Mouse (Mus musculus) WW6 (cell line): Measurements from ENCODE around the gene Pde1b.

Experiments
- DNase-seq: peaks from one replicate; pipeline ENCODE4 v3.0.0-alpha.2; 2013; ENCODE audit warnings: low read depth, low spot score

Gene Pde1b

DNA sequence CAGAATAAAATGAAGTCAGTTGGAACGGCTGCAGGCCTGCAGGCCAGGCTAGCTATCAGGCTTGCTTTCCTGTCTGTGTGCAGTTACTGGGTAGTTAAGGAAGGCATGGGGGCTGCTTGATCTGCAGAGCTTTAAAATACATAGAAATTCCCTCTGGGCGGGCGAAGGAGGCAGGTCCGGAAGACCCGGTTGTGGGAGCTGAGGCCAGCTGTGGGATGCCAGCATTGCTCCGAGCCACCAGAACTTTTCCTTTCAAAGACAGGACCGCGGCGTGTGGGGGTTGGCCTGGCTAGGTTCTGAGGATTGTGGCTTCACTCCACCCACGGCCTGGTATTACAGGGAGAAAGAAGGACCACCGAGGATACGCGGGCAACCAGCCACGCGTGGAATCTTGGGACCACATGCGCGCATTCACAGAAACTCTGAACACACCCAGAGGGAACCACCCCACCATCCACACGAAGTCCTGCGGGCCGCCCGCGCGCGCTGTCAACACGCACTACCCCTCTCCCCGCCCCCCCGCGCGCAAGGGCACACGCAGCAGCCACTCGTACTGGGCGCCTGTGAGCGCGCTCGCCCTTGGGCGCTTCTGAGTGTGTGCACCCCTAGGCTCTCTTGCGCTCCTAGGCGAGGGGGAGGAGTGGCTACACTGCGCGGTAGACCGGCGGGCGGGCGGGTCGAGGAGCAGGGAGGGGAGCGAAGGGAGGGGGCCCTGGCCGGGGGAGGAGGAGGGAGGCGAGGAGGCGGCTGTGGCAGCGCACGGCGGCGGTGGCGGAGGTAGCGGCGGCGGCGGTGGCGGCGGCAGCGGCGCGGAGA is at the start of gene Pde1b:
TSS of gene Pde1b (plus strand) at position 600 of the 816 bp plus-strand sequence.
- no peak for DNase-seq

DNA sequence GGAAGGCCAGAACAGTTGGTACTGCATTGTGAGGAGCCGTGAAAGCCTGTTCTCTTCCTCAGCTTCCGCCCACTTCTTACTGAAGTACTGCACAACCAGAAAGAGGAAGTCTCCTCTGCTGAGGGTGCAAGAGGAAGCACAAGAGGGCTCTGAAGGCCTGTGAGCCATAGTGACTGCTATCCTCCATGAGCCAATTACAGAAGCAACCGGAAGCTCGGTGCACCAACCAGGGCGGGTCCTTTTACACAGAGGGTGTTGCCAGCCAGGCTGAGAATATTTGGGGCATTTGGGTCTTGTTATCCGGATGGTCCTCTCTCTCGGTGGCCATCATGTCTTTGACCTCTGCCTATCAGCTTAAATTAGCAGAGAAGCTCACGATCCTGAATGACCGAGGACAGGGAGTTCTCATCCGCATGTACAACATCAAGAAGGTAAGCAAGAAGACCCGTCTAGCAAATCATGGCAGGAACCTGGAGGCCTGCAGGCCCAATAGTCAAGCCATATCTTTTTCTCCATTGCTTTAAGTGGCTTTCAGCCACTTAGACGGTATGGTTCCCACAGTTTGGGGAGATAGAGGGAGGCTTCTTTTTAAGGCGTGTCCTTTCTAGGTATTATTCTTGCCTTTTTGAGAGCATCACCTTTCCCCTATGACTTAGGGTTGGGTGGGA is 49.1 kb upstream of the Pde1b start, which contains the start of gene Nckap1l:
TSS of gene Nckap1l (plus strand) at position 244 of the 668 bp plus-strand sequence.
- no peak for DNase-seq

DNA sequence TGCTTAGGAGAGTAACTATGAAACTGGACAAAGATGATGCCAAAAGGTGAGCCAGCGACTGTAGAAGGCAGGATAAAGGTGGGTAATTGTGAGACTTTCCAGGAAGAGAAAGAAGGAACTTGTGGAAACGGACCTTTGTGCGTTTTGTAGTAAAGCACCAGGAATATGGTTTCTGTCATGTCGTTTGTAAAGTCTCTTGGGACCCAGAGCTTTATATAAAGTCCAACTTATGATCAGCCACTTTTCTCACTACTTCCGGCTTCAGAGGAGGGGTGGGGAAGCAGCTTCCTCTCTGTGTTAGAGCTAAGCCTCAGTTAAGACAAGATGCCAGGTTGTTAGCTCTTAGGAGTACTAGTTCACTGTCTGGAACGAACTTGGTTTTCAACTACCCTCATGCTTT is 48.4 kb upstream of the Pde1b start:
- DNase-seq = no peak

DNA sequence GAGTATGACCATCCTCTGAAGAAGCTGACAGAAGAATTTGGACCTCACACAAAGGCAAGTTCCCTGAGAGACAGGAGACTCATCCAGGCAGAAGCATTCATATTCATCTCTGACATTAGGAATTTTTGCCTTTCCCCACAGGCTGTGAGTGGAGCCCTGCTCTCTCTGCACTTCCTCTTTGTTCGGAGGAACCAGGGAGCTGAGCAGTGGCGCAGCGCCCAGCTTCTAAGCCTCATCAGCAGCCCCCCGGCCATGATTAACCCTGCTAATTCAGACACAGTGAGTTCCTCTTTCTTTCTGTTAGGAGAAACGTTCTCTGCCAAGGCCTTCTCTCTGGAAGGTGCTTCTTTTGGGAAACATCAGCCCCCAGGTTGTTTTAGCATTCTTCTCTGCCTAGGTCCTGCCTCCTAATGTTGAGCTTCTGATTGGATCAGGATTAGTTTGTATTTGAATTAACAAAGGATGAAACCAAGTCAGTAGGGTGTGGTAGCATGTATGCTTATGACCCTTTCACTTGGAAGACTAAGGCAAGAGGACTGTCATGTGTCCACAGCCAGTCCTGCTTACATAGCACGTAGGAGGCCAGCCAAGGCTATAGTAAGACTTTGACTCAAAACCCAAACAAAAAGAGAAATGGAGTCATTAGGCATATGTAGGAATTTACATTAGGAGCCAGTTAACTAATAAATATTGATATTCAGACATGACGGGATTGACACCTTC is 40.1 kb upstream of the Pde1b start:
- no peak for DNase-seq

DNA sequence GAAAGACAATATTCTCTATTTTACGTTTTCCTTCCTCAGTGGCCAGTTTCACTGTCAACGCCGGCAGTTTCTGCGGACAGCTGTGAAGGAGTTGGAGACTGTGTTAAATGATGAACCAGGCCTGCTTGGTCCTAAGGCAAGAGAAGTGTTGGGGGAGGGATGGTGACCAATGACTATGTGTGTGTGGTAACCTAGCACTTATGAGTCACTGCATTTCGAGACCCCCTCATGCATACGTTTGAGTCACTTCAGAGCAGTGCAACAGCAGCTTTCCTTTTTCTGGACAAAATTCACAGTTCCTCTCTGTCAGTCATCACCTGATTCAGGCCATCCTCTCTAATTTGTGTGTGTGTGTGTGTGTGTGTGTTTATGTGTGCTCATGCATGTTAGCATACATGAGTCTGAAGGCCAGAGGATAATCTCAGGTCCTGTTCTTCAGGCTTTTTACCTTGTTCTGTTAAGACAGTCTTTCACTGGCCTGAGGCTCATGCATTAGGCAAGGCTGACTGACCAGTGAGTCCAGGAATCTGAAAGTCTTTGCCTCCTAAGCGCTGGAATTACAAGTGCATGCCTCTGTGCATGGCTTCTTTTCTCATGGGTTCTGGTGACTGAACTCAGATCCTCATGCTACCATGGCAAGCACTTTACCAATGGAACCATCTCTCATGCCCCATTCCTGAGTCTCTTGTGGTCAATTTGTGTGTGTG is 31.2 kb upstream of the Pde1b start:
- DNase-seq = no peak

DNA sequence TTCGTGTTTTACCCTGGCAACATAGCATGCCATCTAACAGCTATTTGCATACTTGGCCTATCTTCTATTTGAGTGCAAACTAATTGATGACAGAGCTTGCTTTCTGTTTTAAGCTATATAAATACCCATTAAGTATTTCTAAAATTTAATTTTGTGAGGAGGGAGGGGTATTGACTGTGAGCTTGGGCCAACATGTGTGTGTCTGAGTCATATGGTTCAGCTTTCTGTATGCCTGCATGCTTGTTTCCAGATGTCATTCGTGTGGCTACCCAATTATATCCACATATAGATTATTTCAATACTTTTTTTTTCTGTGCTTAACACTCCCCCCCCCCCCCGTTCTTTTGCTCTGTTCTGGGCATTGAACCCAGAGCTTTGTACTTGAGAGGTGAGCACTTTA is 30.6 kb upstream of the Pde1b start:
- DNase-seq = no peak

DNA sequence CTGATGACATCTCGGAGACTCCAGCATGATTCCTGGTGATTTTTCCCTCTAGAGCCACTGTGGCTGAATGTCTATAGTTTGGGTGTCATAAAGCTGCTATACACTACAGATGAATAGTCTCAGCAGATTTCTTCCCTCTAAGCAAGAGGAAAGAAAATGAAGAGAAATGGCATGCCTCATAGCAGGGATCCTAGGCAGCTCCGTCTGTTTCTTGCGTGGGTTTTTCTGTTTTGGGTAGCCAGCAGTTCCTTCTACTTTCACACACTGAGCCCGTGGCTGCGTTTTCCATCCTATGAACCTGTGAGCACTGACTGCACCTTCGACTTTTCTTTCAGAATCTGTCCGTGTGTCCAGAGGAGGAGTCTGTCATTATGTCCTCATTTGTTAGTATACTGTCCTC is 29.7 kb upstream of the Pde1b start:
- no peak for DNase-seq

DNA sequence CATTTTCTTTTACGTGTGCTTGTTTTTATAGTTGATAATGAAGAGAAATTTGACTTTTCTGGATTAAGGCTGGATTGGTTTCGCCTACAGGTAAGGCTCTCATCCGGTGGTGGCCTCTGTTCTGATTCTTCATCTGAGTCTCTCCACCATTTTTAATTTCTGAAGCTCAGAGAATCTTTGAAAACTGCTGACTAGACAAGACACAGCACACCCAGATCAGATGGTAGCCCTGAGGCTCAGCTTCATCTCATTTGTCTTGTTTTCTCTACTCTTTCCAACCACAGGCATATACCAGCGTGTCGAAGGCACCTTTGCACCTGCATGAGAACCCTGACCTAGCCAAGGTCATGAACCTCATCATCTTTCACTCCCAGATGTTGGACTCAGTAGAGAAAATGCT is 29.1 kb upstream of the Pde1b start:
- DNase-seq = no peak

DNA sequence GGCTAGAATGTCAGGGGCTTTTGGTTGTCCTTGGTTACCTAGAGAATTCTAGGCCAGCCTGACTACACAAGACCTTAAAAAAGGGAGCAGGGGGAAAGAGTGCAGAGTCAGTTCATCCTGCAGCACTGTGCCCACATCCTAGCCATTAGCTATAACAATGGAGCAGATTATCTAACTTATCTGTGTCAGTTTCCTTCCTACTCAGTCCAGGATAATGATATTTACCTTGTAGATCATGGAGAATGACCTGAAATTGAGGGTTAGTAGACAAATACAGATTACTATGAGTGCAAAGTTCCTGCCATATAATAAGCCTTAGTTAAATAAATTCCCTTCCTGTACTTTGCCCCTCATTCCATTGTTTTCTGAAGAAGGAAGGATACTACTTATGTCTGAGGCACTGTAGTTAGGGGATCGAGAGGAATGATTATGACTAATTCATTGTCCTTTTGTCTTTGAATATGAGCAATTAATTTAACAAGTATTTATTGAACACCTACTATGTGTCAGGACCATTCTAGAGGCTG is 23.7 kb upstream of the Pde1b start:
- DNase-seq = no peak

DNA sequence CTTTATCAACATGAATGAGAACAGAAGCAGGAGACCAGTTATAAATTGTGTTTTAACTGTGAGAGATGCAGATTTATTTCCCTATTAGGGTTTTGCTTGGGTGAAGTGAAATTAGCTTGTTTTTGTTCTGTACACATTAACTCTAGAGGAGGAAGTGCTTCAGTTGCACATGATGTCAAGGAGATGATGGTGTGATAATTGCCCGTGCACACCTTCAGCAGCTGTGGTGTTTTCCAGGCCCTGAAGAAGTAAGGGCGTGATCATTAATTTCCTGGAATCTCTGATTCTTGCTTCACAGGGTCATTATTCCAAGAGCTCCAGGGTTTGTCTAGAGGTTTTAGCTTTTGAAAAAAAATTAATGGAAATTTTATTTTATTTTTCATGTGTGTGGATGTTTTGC is 22.7 kb upstream of the Pde1b start:
- no peak for DNase-seq

DNA sequence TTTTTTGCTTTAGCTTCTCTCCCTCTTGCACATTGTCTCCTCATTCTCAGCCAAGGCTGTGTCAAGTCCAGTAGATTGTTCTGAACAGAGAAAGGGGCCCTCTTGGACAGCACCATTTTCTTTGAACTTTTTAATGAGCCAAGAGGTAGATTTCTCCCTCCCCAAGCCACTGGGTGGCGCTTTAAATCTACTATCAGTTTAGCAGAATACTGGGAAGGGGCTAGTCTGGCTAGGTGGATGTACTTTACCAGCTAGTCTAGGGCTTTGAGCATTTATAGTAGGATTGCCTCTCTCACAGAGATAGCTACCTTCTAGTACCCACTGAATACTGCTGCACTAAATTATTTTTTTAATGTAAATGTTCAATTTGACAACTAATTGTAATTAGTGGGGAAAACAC is 20.3 kb upstream of the Pde1b start:
- DNase-seq = no peak

DNA sequence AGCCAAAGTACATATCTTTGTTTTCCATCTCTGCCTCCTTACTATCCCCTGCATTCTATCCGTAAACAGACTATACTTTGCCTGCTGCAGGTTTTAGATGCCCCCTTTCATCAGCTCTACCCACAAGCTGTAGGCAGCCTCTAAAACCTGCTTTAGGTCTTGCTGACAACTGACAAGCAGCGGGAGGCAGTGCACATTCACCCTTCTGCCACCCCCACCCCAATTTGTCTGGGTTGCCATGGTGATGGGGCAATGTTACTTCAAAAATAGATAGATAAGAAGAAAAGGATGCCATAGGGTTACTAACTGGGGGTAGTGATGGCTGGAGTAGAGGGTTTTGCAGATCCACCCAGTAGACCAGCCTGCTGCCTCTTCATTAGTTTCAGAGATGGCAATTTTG is 18.3 kb upstream of the Pde1b start:
- DNase-seq = no peak

DNA sequence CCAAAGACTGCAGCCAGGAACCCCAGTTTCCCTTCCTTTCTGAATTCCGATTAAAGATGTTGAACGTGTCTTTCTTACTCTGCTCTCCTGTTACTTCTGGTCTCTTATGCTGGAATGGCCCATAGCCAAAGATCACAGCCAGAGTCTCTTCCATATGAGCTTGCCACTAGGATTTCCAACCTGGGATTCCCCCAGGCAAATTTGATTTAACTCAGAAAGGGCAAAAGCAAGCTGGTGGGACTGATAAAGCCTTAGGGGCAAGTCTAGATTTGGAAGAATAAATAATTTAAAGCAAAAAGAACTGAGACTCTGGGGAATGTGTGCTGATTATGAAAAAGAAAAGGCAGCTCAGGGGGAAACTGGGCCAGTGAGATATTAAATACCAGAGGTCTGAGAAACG is 17.7 kb upstream of the Pde1b start:
- DNase-seq = no peak

DNA sequence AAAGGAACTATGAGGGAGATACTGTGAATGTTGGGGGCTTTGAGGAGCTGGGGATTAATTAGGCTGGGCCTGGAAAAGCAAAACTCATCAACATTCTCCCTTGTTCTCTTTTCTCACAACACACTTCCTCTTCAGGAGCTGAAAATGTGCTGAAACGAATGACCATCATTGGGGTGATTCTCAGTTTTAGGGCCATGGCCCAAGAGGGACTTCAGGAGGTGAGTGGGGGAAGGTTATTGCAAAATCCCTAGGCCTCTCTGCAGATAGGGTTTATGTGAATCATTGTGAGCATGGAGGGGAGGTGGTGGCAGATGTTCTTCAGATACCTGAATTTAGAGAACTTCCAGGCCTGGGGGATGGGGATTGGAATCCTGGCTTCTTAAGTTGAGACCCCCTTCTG is 16.2 kb upstream of the Pde1b start:
- DNase-seq = no peak

DNA sequence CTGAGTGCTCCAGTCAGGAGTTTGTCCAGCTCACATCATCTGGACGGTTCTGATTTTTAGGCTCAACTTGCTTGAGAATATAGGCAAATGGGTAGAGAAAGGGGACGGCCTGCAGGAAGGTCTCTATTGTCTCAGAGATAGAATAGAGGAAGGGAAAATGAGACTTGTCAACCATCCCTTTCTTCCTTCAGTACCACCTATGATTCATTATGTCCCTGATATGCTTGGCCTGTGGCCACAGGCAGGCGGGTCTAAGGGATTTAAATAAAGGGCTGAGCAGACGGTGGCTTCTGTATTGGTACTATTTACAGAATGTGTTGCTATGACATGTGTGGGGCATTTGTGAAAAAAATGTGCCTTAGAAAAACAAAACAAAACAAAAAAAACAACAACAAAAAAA is 14.5 kb upstream of the Pde1b start:
- no peak for DNase-seq

DNA sequence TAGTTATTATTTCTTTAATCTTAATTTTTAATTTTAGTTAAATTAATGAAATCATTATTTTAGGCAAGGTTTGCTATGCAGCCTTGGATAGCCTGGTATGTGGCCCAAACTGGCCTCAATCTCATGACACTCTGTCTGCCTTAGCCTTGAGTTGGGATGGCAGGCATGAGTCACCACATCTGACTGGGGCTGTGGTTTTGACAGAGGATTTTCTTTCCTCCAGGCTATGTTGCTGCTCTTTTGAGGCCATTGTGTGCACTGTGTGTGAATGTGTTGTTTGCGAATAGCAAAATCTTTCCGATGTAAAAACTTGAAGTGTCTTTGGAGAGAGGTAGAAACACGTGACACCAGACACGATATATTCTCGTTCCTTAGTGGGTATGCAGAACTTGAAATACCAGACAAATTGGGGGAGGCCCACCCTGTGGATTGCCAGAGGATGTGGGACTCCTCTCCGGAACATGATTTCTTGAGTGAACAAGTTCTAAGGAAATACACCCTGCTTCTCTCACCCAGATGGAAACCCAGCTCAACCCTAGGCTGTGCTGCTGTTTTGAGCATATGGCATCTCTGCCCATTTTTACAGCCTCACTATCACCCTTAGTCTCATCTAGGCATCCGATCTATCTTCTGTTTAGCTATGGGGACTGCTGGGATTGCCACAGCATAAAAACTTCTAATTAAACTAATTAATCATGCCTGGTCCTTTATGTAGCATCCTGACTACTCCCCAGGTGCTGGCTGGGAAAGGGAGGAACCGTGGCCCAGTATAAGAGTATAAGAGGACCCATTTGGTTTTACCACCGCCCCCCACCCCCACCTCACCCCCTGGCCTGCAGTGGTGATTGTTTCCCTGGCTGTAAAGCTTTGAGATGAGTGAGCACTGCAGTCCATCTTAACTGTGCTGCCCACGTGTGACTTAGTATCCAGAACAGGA is 6.4 kb upstream of the Pde1b start:
- no peak for DNase-seq

DNA sequence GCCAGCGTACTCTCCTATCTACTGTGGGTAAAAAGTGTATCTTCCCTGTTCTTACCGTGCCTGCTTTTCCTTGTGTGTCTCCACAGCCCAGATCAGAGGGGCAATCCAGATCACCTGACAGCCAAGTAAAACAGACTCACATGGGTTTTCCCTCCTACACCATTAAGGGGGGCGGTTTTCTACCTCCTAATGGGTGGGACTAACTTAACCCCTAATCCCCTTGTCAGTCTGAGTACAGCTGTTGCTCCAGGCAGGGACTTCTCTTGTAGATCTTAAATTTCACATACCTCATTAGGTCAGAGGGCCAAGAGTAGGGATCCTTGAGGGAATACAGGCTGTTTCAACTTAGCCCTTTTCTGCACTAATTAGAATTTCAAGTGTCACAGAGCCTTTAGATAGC is 4.7 kb upstream of the Pde1b start:
- DNase-seq = no peak

DNA sequence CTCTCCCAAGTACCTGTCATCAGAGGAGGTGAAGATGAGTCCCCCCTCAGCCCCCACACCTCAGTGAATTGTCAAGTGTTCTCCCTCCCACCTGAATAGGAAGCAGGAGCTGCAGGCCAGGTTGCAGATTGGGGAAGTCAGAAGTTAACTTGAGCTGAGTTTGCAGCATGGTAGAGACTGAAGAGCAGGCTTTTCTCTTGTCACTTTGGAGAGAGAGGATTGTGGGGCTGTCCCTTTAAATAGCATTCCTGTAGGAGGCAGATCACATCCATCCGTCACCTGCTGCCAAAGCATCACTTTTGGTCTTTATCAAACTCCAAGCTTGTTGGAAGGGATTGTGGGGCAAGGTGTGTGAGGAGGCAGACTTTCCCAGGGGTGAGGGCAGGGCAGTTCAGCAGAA is 2.1 kb upstream of the Pde1b start:
- DNase-seq = no peak

DNA sequence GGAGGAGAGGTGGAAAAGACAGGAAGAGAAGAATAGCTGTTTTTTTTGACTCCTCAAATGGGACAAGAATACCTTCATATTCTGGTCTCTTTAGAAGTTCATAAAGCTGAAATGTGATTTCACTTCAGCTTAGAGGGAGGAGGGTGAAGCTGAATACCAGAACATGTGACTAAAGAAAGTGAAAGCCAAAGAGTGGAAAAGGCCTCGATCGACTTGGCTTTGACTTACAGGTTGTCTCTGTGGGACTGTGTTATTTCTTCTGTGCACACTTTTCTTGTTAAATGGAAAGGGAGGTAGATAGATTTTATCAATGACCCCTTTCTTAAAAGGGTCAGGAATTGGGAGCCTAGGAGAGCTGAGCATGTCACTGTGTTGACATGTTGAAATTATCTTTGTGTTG is 1.6 kb upstream of the Pde1b start:
- no peak for DNase-seq

DNA sequence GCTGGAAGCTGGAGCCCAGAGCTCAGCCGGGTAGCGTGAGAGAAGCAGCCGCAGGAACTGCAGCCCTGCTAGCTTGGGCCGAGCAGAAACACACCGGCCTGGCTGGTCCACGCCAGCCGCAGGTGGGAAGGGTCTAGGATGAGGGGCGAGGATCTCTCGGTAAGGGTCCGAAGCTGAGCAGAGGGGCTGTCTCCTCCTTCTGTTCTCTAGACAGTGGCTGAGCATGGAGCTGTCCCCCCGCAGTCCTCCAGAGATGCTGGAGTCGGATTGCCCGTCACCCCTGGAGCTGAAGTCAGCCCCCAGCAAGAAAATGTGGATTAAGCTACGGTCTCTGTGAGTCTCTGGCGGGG is 392 bp downstream of the Pde1b start:
- no peak for DNase-seq

DNA sequence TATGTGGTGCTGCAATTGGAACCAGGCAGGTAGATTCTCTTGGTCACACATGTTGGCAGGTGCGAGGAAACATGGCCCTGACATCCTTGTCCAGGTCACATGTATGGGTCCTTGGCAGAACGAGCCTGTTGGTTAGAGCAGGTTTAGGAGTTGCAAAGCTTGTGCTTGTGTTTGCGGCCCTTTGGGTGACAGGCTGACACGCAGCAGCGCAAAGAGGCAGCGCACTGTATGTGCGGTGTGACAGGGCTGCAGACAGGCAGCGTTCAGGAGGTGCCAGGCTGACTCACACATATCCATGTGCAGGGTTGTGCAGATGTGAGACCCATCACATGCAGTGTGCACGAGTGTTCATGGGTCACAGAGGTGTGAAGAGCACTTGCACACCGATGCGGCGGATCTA is 826 bp downstream of the Pde1b start:
- DNase-seq = no peak
